Mouse (Mus musculus): ENCODE measurements at regions not wholly inside any gene's neighbourhood (a gene's known extent, or its start where the extent isn't known, plus 50 kb on each side); places are given as distances from the start of the nearest gene placed in this dataset.

DNA sequence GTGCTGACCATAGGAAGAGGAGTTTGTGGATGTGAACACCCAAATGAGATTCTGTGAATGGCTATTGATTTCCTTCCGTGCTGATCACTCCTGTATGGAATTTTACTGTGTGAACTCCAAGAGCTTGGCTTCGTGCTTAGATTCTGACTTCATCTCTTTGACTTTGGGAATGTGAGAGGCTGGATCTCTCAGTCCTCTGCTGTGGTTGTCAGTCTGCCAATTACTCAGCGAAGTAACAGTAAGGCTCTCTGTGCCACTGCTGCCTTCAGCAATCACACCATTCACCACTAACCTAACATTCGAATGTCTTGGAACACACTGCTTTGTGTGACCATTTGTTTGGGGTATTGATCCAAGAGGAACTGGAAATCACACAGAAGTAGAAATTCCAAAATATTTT, 291.5 kb downstream of the Gm21750 start:
- no peak for DNase-seq (ENCODE audit: low spot score in 2 of 2)

DNA sequence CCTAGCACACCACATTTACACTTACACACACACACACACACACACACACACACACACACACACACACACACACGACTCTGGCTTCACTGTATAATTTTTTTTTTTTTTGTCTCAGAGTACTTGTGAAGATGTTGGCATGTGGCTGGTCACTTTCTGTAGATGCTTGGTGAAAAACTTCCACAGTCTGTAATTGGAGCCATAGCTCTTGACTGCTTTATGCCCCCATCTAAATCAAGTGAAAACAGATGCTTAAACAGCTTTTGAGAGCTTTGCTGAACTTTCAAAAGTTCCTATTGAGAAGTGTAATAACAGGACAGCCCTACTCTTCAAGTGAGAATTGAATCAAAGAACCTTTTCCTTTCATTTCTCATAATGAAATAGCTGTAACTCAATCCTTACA, 317.7 kb downstream of the Gm21750 start:
- DNase-seq (ENCODE audit: low spot score in 2 of 2): no peak

DNA sequence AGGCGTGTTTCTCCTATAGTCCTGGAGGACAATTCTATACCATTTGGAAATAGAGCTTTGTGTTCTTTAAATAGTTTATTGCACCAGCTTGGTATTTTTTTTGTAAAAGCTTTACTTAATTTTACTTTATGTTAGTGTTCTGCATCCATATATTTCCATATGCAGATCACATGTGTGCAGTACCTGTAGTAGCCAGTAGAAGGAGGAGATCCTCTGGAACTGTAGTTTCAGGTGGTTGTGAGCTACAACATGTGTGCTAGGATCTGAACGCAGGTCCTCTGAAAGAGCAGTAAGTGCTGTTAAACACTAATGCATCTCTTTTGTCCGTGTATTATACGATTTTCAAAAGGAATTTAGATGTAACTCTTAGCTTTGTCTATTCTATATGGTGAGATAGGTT, 335.2 kb downstream of the Gm21750 start:
- no peak for DNase-seq (ENCODE audit: low spot score in 2 of 2)

DNA sequence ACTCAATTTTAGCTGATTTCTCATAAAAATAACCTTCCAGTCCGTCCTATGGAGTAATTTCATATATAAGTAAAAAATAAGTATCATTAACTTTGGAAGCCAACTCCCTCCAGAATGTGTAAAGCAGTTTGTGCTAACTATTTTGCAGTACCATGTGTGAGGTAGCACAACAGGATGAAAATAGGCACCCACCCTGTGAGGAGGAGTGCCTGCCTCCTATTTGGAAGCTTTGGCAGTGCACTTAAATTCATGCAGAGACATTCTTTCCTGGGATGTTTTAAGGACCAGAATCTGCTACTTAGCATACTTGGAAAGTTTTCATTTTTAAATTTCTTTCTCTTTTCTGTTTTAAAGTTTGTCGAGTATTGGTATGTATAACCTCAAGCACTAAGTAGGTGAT, 336.8 kb downstream of the Gm21750 start:
- no peak for DNase-seq (ENCODE audit: low spot score in 2 of 2)

DNA sequence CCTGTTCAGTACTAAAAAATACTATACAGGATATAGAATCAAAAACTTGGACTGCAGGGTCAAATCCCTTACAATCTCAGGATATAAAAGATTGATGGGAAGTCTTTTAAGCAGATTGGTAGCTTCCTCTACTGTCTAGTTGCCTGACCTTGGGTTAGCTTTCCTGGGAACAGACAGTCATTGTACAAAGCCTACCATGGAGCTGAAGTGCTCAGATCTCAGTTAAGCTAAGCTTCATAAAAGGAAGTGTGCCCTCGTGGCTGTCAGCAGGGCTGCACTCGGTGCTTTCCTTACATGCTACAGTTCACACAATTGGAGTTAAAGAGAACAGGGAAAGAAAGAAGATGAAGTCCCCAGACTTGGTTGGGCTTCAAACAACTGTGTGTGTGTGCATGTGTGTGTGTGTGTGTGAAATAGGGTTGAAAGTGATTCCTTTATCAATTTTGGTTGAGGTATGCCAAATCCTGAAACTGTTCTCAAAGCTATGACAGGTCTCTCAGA, 338.4 kb downstream of the Gm21750 start:
- no peak for DNase-seq (ENCODE audit: low spot score in 2 of 2)

DNA sequence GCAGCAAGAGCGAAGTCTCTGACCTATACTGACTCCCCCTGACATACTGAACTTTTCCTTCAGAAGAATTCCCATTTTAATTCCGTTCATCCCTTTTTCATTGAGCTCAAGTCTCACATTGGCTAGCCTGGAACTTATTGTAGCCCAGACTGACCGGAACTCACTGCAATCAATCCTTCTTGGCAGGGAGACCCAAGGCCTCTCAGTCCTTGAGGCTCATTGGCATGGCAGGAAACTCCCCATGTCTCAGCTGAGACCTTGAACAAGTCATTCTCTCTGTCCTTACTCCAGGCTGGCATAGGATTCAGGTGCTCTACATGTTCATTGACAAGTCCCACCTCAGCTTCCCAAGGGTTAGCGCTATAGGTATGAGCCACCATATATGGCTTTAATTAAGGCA, 345.9 kb downstream of the Gm21750 start:
- no peak for DNase-seq (ENCODE audit: low spot score in 2 of 2)

DNA sequence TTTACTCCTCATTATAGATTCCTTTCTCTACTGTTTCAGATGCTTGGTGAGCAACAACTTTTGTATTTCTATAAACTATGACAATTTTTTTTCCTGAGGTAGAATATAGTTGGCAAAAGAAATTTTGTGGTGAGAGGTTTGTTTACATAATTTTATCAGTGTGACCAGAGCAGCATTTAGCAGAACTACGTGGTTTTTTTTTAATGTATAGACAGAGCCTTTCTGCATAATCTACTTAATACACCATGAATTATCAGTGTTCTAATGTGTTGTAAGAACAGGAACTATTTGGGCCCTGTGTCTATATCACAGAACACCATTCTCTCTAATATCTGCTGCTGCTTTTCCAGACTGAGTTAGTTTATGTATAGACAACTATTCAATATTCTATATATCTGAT, 350.5 kb downstream of the Gm21750 start:
- DNase-seq (ENCODE audit: low spot score in 2 of 2): no peak

DNA sequence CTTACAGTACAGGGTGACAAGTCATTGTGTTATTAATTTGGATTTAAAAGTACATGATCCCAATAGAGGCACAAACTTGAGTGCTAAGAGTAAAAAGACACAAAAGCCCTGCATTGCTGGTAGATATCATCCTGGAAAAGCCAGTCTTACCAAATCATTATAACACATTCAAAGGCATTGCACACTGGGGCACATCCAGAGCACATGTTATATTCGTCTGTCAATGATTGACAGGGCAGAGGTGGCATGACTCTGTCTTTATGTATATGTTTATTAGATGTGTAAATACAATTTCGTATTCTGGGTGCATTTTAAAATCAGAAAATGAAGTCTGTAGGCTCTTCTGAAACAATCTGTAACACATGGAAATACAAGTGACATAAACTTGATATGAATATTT, 358.4 kb downstream of the Gm21750 start:
- no peak for DNase-seq (ENCODE audit: low spot score in 2 of 2)

DNA sequence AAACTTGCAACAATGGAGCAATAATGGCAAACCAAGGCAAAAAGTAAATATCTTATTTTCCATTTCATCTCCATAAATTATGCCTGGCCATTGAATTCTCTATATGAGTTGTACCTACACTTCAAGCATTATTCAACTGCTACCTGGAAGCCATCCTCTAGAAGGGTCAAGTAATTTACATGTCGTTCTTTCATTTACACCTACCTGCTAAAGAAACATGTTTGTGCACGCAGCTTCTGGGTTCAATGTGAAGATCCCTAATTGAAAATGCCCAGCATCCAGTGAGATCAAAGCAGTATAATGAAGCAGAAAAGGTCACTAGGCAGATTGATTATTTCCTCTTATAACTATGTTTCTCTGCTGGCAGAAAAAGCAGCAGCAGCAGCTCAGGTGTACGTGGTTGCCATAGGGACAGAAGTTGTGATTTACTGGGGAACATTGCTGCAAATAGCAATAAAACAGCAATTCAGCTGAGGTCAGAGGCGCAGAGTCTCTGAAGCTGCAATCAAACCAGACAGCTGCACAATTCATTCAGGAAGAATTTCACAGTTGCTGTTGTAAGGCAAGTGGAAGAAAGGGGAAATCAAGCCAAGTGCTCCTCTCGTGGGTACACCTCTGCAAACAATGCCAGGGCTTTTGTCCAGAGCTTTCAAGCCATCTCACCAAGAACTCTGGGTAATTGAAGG, 386.1 kb downstream of the Gm21750 start:
- no peak for DNase-seq (ENCODE audit: low spot score in 2 of 2)

DNA sequence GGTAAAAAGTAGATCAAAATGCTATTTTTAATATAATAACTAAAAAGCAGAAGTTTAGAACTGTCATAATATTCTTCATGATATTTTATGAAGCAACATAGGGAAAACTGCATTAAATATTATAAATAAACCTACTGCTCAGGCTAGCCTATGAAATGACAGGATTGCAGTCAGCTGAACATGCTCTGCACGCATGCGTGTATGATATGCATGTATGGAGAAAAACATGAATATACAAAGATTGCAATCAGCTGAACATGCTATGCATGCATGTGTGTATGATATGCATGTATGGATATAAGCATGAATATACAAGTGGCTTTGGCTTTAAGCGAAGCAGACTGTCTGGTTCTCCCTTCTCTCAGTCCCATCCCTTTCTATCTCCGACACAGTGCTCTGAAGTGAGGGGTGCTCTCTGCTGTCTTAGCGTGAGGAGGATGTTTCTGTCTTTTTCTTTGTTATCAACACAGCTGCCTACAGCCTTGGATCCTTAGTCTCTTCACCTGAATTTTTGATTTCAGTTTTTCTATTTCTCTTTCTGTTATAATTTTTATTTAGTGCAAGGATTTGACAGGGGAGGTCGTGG, 386.8 kb downstream of the Gm21750 start:
- DNase-seq (ENCODE audit: low spot score in 2 of 2): no peak

DNA sequence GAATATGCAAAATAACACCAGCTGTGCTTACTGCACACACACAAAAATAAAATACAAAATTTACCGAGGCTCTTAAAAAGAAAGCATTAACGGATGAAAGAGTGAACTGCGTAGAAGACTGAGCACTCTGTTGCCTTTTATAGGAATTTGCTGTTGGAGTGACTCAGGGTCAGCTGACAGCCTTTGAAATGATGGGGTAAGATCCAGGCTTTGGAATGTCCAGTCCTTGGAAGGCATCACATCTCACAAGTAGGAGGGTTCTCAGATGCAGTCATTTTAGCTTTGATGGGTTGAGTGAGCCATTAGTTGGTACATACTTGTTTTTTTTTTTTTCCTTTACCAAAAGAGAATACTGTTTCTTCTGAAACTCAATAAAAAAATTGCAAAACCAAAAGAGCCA, 387.4 kb downstream of the Gm21750 start:
- DNase-seq (ENCODE audit: low spot score in 2 of 2): no peak

DNA sequence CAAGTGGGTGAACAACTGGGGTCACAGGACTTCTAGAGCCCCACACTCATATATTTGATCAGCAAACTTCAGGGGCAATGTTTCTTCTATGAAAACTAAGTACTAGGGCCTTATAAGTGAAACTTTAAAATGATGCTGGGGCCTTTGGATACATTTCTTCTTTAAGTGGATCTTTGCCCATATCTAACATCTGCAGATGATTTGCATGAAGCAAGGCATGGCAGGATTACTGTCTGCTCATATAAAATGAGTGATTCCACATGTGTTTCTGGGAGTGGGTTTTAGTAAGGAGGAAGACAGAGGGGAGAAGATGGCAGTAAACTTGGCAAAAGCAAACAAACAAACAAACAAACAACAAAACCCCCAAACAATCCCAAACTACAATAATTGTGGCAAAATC, 405.0 kb downstream of the Gm21750 start:
- DNase-seq (ENCODE audit: low spot score in 2 of 2): no peak

DNA sequence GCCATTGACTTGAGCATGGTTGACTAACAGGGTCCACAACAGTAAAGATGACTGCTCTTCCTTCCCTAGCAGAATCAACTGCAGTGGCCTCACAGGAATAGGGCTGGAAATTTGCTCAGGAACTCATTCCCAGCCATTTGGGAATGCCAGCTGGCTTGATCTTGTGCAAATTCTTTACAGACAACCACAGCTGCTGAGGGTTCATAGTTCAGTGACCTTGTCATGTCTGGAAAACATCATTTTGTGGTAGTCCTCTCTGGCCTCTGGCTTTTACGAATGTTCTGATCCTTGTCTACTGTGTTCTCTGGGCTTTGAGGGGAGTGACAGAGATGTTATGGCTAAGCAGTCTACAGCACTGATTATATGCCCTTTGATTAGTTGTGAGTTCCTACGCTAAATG, 432.0 kb downstream of the Gm21750 start:
- no peak for DNase-seq (ENCODE audit: low spot score in 2 of 2)

DNA sequence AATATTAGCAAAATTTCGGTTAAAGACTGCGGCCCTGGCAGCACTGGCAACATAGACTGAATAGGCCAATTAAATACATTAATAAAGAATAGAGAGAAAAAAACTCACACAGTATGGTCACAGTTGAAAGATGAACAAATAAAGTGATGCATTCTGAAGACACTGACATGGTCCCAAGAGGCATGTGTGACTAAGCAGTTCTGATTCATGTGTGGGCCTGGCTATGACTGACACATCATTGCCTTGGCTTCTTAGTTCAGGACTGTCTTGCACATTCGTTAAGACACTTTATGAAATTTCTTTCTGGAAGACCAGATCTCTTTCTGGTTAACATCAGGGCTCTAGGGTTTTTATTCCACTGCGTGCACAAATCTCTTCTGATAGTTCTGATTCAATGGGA, 438.7 kb downstream of the Gm21750 start:
- no peak for DNase-seq (ENCODE audit: low spot score in 2 of 2)

DNA sequence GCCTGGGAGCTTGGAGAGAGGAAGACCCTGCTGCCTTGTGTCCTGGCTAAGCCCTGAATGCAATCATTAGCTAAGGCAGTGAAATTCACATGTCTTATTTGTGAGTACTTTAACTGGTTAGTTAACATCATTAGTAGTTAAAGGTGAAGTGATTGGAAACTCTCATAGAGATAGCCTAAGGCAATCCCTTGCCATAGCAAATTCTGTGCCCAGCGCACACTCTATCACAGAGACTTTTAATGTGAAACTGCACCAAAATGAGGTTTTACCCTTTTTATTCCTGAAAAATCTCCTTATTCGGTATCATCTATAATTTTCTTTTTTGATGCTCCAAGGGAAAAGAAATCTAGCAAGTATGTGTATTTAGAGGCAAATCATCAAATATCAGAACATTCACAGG, 451.6 kb downstream of the Gm21750 start:
- DNase-seq (ENCODE audit: low spot score in 2 of 2): no peak

DNA sequence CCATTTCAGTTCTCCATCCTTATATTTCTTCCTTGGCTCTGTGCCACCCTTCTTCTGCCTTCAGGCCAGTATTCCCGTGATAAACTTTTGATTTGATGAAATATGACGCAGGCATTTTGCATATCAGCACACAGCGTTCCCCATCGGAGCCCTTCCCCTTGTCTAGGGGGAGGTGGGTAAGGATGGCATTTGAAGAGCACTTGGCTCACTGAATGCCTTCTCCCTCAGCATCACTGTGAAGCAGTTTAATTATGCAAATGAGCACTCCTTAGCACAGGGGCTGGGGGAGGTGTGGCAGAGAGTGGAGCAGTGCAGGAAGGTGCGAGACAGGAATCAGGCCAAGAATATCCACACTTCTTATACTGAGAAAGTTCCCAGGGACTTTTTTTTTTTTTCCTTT, 452.1 kb downstream of the Gm21750 start:
- DNase-seq (ENCODE audit: low spot score in 2 of 2): peak; percentile 50 to 75

DNA sequence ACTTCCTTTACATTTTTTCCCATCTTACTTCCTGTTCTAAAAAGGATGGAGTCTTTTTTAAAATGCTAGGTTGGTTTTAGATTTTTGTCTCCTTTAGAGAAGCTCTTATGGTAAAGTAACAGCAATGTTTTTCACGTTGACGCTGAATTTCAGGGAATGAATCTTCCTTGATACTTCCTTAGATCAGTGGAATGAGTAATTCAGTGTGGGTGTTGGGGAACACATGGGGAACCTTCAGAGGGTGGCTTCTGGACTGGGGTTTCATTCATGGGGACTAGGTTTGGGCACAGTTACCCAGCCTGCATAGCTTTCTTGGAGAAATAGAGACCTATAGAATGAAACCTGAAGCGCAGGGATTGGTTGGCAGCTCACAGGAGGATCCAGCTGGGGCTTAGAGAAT, 452.5 kb downstream of the Gm21750 start:
- peak; percentile 26 to 37 for DNase-seq (ENCODE audit: low spot score in 2 of 2)

DNA sequence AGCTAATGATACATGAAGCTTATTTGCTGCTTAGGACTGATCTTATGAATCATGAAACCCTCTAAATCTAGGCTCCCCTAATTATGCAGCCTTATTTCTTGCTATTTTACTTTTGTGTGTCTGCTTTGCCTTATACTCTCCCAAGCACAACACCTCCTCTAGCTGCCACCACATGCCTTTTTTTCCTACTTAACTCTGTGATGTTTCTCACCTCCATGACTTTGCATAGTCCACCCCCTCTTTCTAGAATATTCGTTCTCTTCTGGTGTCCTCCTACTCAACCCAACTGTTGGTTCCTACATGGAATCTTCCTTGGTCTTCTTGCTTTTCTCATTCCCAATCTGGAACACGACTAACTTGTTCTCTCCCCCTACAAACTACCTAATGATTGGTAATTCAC, 456.7 kb downstream of the Gm21750 start:
- peak in 1 of 2 experiments; percentile 6 for DNase-seq (ENCODE audit: low spot score in 2 of 2)

DNA sequence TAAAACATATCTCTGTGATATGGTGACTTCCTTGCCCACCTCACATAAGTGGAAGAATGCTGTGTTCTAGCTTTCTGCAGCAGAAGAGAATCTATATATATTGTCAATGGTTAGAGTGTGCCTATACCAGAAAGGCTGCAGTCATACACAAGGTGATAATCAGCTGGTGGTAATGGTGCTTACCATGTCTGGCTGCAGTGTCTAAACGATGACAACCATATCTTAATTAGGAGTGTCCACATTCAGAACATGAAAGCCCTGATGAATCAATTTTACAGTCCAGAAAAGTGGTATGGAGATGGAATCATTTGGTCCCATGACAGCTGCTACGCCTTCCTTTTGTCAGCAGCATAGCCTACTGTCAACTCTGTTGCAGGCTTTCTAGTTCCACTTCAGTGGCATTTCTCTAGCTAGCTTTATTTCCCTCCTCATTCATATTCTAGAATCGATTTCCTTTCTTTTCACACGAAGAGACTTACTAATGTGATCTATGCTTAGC, 484.2 kb downstream of the Gm21750 start:
- no peak for DNase-seq (ENCODE audit: low spot score in 2 of 2)

DNA sequence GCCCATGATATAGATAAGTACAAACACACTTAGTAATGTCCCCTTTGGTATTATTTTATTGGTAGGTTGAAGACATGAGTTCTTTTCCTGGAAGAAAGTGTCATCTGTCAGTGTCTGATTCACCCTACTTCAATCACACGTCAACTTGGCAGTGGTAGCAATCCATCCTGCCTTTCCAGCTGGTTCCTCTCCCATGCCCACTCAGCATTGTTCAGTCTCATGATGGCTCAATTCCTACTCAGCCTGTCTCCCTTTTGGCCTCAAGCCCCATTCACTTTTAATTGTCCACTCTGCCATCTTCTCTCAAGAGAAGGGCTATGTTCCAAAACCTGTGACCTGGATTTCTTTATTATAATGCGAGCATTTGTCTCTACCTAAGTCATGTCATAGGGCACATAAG, 474.4 kb upstream of the Htr2a start:
- DNase-seq (ENCODE audit: low spot score in 2 of 2): no peak

DNA sequence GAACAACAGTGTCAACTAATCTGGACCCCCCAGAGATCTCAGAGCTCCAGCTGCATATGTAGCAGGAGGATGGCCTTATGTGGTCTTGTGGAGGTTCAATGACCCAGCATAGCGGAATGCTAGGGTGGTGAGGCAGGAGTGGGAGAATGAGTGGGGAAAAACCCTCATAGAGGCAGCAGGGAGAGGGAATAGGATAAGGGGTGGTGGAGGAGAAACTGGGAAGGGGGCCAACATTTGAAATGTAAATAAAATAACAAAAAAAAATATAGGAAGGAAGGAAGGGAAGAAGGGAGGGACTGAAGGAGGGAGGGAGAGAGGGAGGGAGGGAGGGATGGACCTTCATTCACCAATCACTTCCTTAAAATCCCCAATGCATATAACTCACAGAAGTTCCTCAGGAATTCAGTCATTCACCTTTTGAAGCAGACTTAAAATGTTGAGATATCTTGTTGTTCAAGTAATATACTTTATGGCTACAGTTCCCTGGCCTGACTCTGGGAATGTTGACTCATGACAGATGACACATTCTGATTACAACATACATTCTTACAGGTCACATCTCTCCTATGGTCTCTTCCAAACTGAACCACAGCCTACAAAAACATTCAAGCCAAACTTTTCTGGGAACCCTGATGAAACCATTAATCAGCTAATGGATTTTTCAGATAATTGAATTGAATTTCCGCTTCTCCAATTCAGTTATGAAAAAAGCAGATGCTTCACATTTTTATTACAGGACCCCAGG, 471.3 kb upstream of the Htr2a start:
- no peak for DNase-seq (ENCODE audit: low spot score in 2 of 2)

DNA sequence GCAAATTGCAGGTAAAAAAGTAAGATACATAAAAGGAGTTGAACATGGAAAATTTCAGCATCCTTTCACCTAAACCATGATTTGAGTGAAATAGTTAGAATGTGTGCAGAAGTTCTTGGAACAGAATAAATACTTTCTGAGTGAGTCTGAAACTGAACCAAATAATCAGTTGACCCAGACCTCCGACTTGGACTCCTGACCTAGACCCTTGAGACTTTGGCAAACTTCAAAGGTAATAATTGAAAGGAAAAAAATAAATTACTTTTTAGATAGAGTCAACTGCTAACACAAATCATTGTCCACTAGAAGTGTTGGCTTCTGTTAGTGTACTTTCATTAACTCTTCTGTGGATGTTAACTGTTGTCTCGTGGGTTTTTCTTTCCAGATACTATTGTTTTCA, 460.6 kb upstream of the Htr2a start:
- no peak for DNase-seq (ENCODE audit: low spot score in 2 of 2)

All from left cerebral cortex, adult 18-20 months (tissue).